Mouse (Mus musculus): ENCODE data around the gene Tnfrsf22. TPM values are rescaled to one million over a fixed set of nuclear protein-coding genes. Genes with fewer than 3 reads are reported as not detected.
A peak's percentile ranks its signal among the peaks of the same experiment; 100 is the strongest.

Gene Tnfrsf22
- polyA plus RNA-seq, 1 experiment from 2014 or later, result 1.3 TPM

- Histone ChIP-seq H3K27ac (peak within 1 kb of the TSS; percentile 85), H3K4me2 (peak within 1 kb of the TSS; percentile 96), H3K9ac (peak within 1 kb of the TSS; percentile 98), H3K9me3 (replicated peaks) (no peaks in the 10 kb centered on the region), H3K27me3 (replicated peaks) (no peaks in the 10 kb centered on the region), H3K4me1 (peaks cover 41% of the 10 kb centered on the region), H3K36me3 (peaks cover 36% of the 10 kb centered on the region), H3K4me3 (peak within 1 kb of the TSS; percentile 99)
- ATAC-seq, result peak; percentile 99
- 2% methylated on average over 35 of the region's 35 CpGs for WGBS (ENCODE audit: insufficient replicate concordance)
Measured at GRCm38 (mm10) chr7:143599428-143600230, 49.8 kb downstream of the Tnfrsf22 start, which contains the start of gene Cars. Gene Cars (minus strand): TSS chr7:143600090.

- ATAC-seq, result no peak
- no peak overlapping the region for H3K4me2 ChIP-seq
- H3K27ac ChIP-seq, result no peak overlapping the region
- H3K4me1 ChIP-seq, result peaks cover 33% of the 10 kb centered on the region
- H3K9ac ChIP-seq, result peak overlapping the region; percentile 25; the same call in 1 of the 2 replicates
- H3K9me3 ChIP-seq (replicated peaks), result no peaks in the 10 kb centered on the region
- H3K36me3 ChIP-seq, result peaks cover 83% of the 10 kb centered on the region
- H3K27me3 ChIP-seq (replicated peaks), result no peaks in the 10 kb centered on the region
- 89% methylated on average over 5 of the region's 5 CpGs for WGBS (ENCODE audit: insufficient replicate concordance)
- no peak overlapping the region for H3K4me3 ChIP-seq
Measured at GRCm38 (mm10) chr7:143594865-143595264, 54.6 kb downstream of the Tnfrsf22 start.

GRCm38 (mm10) chr7:143592255-143592654 is 57.2 kb downstream of the Tnfrsf22 start:
- WGBS (ENCODE audit: insufficient replicate concordance), result 86% methylated on average over 10 of the region's 10 CpGs
- peaks cover 98% of the 10 kb centered on the region for H3K36me3 ChIP-seq
- H3K4me2 ChIP-seq, result no peak overlapping the region
- H3K4me3 ChIP-seq, result no peak overlapping the region
- no peak overlapping the region for H3K27ac ChIP-seq
- no peaks in the 10 kb centered on the region for H3K9me3 ChIP-seq (replicated peaks)
- no peak overlapping the region for H3K9ac ChIP-seq
- ATAC-seq, result no peak
- H3K27me3 ChIP-seq (replicated peaks), result no peaks in the 10 kb centered on the region
- peaks cover 13% of the 10 kb centered on the region; the same call in 1 of the 2 replicates for H3K4me1 ChIP-seq

- ATAC-seq, result no peak
- no peak overlapping the region for H3K9ac ChIP-seq
- 82% methylated on average over 4 of the region's 4 CpGs for WGBS (ENCODE audit: insufficient replicate concordance)
- peaks cover 100% of the 10 kb centered on the region for H3K36me3 ChIP-seq
- H3K27me3 ChIP-seq (replicated peaks), result no peaks in the 10 kb centered on the region
- H3K4me2 ChIP-seq, result no peak overlapping the region
- H3K9me3 ChIP-seq (replicated peaks), result no peaks in the 10 kb centered on the region
- no peak overlapping the region for H3K27ac ChIP-seq
- H3K4me3 ChIP-seq, result no peak overlapping the region
- peaks cover 7% of the 10 kb centered on the region; the same call in 1 of the 2 replicates for H3K4me1 ChIP-seq
Measured at GRCm38 (mm10) chr7:143588006-143588405, 61.5 kb downstream of the Tnfrsf22 start.

GRCm38 (mm10) chr7:143587586-143587985 is 61.9 kb downstream of the Tnfrsf22 start:
- H3K36me3 ChIP-seq, result peaks cover 100% of the 10 kb centered on the region

More at GRCm38 (mm10) chr7:143587586-143587985, 61.9 kb downstream of the Tnfrsf22 start:
- Histone ChIP-seq H3K27me3 (replicated peaks) (no peaks in the 10 kb centered on the region), H3K27ac (no peak overlapping the region), H3K4me3 (no peak overlapping the region), H3K9ac (no peak overlapping the region), H3K9me3 (replicated peaks) (no peaks in the 10 kb centered on the region), H3K4me1 (peaks cover 7% of the 10 kb centered on the region; the same call in 1 of the 2 replicates), H3K4me2 (no peak overlapping the region)
- 82% methylated on average over 5 of the region's 5 CpGs for WGBS (ENCODE audit: insufficient replicate concordance)
- no peak for ATAC-seq

Other genes with a start within 250 kb of the Tnfrsf22 start
- gene Cdkn1c, start 188.6 kb downstream of the Tnfrsf22 start, polyA plus RNA-seq (2016; fragmentation: Nextera tagmentation; extraction: Ambion mirVana), result 434 and 450 TPM in 2 replicates
- 4.5 and 5.1 TPM in 2 replicates for gene Slc22a18, start 175.9 kb downstream of the Tnfrsf22 start, polyA plus RNA-seq (2016; fragmentation: Nextera tagmentation; extraction: Ambion mirVana)
- gene Phlda2, start 146.5 kb downstream of the Tnfrsf22 start, polyA plus RNA-seq (2016; fragmentation: Nextera tagmentation; extraction: Ambion mirVana), result 18.1 and 18.5 TPM in 2 replicates
- gene Nap1l4, start 100.6 kb downstream of the Tnfrsf22 start, polyA plus RNA-seq (2016; fragmentation: Nextera tagmentation; extraction: Ambion mirVana), result 129 and 131 TPM in 2 replicates
- 79.5 and 83.4 TPM in 2 replicates for gene Cars, start 49.6 kb downstream of the Tnfrsf22 start, polyA plus RNA-seq (2016; fragmentation: Nextera tagmentation; extraction: Ambion mirVana)
- gene Tnfrsf26, start 20.9 kb downstream of the Tnfrsf22 start, polyA plus RNA-seq (2016; fragmentation: Nextera tagmentation; extraction: Ambion mirVana), result 0.58 and 0.61 TPM in 2 replicates
- 0.14 and 0.16 TPM in 2 replicates for gene Tnfrsf23, start 36.2 kb upstream of the Tnfrsf22 start, polyA plus RNA-seq (2016; fragmentation: Nextera tagmentation; extraction: Ambion mirVana)
- gene Osbpl5, start 107.3 kb upstream of the Tnfrsf22 start, polyA plus RNA-seq (2016; fragmentation: Nextera tagmentation; extraction: Ambion mirVana), result 4.7 and 4.8 TPM in 2 replicates
- gene Mrgprg, start 117.3 kb upstream of the Tnfrsf22 start, polyA plus RNA-seq (2016; fragmentation: Nextera tagmentation; extraction: Ambion mirVana), result not detected in 2 replicates
- 0.20 and 0.33 TPM in 2 replicates for gene Mrgpre, start 134.8 kb upstream of the Tnfrsf22 start, polyA plus RNA-seq (2016; fragmentation: Nextera tagmentation; extraction: Ambion mirVana)
- 8.3 and 8.6 TPM in 2 replicates for gene Nadsyn1, start 173.2 kb upstream of the Tnfrsf22 start, polyA plus RNA-seq (2016; fragmentation: Nextera tagmentation; extraction: Ambion mirVana)
- gene Dhcr7, start 173.5 kb upstream of the Tnfrsf22 start, polyA plus RNA-seq (2016; fragmentation: Nextera tagmentation; extraction: Ambion mirVana), result 47.9 and 48.6 TPM in 2 replicates
- not detected in 2 replicates for gene Gm498, start 217.2 kb upstream of the Tnfrsf22 start, polyA plus RNA-seq (2016; fragmentation: Nextera tagmentation; extraction: Ambion mirVana)